Mouse (Mus musculus) heart, adult 2 months (tissue): ENCODE measurements around the gene Igsf1.

ENCODE experiments used
- CTCF ChIP-seq: fragments of 200-600 bp; IDR thresholded peaks from 2 replicates; pipeline ENCODE4 v1.8.1; 2022; ENCODE audit warnings: antibody characterized with exemption, mild to moderate bottlenecking, moderate library complexity
- POLR2A ChIP-seq: fragments of 200-500 bp; IDR thresholded peaks from 2 replicates; pipeline ENCODE4 v1.6.1; 2011; ENCODE audit warnings: mild to moderate bottlenecking, low read depth, low read length, control low read depth; ENCODE audit not compliant: insufficient read depth

DNA sequence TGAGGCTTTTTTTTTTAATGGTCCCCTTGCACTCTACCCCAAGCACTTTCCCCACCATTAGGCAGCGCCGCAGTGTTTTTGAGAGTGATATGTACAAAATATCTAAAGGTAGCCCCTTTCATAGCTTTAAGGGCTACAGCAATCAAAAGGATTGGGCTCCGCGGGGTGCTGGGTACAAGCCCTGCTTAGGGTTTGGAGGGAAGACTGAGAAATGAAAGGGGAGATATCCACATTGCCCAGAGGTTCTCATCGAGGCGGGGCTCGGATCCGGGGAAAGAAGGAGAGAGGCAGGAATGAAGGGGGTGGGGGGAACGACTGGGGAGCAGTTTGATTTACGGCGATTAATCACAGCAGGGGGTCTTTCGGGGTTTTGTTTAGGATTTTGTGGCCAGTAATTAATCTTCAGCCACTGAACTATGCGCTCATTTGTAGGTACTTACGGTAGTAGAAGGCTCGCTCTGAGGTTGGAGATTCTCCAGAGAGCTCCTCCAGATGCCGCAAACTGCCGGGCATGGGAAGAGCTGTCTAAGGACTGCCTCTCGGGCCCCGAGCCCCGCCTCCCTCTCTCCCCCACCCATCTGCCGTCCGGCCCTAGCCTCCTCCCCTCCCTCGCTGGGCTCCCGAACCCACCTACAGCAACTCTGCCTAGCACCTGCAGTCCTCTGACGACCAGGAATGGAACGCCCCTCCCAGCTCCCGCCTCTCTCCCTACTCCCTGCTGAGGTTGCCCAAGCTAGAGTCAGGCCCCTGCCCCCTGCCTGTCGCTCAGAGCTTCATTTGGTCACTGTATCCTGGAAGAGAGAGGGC is at the start of gene Igsf1:
- TF ChIP-seq CTCF (no peak), POLR2A (no peak)
